In the genomic region with DNA sequence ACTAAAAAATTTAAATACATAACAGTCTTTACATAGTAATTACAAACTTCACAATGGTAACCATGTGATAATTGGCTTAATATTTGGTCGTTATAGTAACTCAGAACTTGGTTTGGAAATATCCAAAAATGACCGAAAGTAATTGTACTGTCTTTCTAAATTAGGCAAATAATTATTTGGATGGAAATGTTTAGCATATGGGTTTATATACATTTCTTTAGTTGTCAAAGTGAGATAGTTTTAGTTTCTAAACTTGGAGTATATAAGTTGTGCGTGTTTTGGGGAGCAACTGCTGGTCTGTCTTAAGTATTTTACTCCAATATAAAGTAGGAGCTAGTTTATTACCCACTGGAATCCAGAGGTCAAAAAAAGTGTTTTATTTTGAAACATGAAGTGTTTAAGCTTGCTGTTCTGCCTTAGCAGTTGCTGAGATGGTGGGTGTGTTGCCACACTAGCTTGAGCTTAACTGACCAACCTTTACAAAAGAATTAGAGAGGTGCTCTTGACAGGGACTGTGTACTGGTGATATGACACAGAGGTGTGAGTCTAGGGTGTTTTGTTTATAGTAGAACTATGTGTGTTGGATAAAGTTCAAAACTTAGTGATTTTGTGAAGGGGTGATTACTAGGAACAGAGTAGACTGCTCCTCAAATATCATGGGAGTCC, we compare ENCODE assay signal across 7 mouse cellular contexts. TPM values are rescaled to one million over a fixed set of nuclear protein-coding genes. Genes with fewer than 3 reads are reported as not detected.
DNase-seq lines count a peak whose midpoint lies in the region; ATAC-seq and TF ChIP-seq lines count a peak whose summit lies in the region.

No protein-coding gene starts in this region.

- H3K27ac ChIP-seq in lung, postnatal 0 days (ENCODE audit: low read length): no peak overlapping the region
- H3K27ac ChIP-seq in forebrain, embryonic 11.5 days (ENCODE audit: low read depth, low read length): no peak overlapping the region
- H3K27ac ChIP-seq in limb, embryonic 15.5 days: no peak overlapping the region
- no peak overlapping the region for H3K27ac ChIP-seq in stomach, embryonic 15.5 days

- H3K4me3 ChIP-seq in lung, postnatal 0 days (ENCODE audit: low read depth, low read length): peak overlapping the region; percentile 76
- peak overlapping the region; percentile 90 for H3K4me3 ChIP-seq in forebrain, embryonic 11.5 days (ENCODE audit: low read depth, low read length)
- peak overlapping the region; percentile 72 for H3K4me3 ChIP-seq in limb, embryonic 15.5 days
- H3K4me3 ChIP-seq in stomach, embryonic 15.5 days (replicated peaks): peak overlapping the region; percentile 66

- no peaks in the 10 kb centered on the region for H3K9me3 ChIP-seq in lung, postnatal 0 days (ENCODE audit: low read length)
- no peaks in the 10 kb centered on the region for H3K9me3 ChIP-seq in forebrain, embryonic 11.5 days (ENCODE audit: control insufficient read depth, low read length)
- no peaks in the 10 kb centered on the region for H3K9me3 ChIP-seq in limb, embryonic 15.5 days
- no peaks in the 10 kb centered on the region for H3K9me3 ChIP-seq in stomach, embryonic 15.5 days

- no peak for ATAC-seq in lung, postnatal 0 days
- no peak for ATAC-seq in forebrain, embryonic 11.5 days (replicated peaks; ENCODE audit: low FRiP score)
- ATAC-seq in limb, embryonic 15.5 days (ENCODE audit: insufficient number of reproducible peaks, low FRiP score, low TSS enrichment, low read depth): no peak
- no peak for ATAC-seq in stomach, embryonic 15.5 days (ENCODE audit: insufficient read depth, low FRiP score, low read depth)

- peak overlapping the region; percentile 93 for H3K4me2 ChIP-seq in lung, postnatal 0 days (replicated peaks; ENCODE audit: low read depth, low read length)
- peak overlapping the region; percentile 68 for H3K4me2 ChIP-seq in forebrain, embryonic 11.5 days (ENCODE audit: low read depth, low read length, severe bottlenecking)
- H3K4me2 ChIP-seq in limb, embryonic 15.5 days: peak overlapping the region; percentile 78
- peak overlapping the region; percentile 62 for H3K4me2 ChIP-seq in stomach, embryonic 15.5 days

- no peak overlapping the region; the same call in 1 of the 2 replicates for H3K9ac ChIP-seq in lung, postnatal 0 days (replicated peaks; ENCODE audit: low read depth)
- peak overlapping the region; percentile 94; the same call in 1 of the 2 replicates for H3K9ac ChIP-seq in forebrain, embryonic 11.5 days (ENCODE audit: low read length)
- H3K9ac ChIP-seq in limb, embryonic 15.5 days: no peak overlapping the region
- peak overlapping the region; percentile 58 for H3K9ac ChIP-seq in stomach, embryonic 15.5 days

- no peak for TF ChIP-seq EP300 in lung, postnatal 0 days (IDR thresholded peaks at IDR 0.05)

- WGBS in lung, postnatal 0 days: 13% methylated on average over 3 of the region's 3 CpGs
- WGBS in forebrain, embryonic 11.5 days: 23% methylated on average over 3 of the region's 3 CpGs
- WGBS in limb, embryonic 15.5 days: 21% methylated on average over 3 of the region's 3 CpGs
- WGBS in stomach, embryonic 15.5 days: 25% methylated on average over 3 of the region's 3 CpGs

- DNase-seq in lung, postnatal 0 days (ENCODE audit: low spot score): no peak
- DNase-seq in lung, postnatal 14 days: no peak
- no peak for DNase-seq in forebrain, embryonic 11.5 days (ENCODE audit: low spot score)
- DNase-seq in layer of hippocampus, adult 9-10 months (ENCODE audit: low spot score): no peak
- no peak for DNase-seq in yolk sac, embryonic 10.5 days (ENCODE audit: low spot score)

- H3K36me3 ChIP-seq in lung, postnatal 0 days (ENCODE audit: insufficient read depth, low read length): no peaks in the 10 kb centered on the region
- no peaks in the 10 kb centered on the region; the same call in 1 of the 2 replicates for H3K36me3 ChIP-seq in forebrain, embryonic 11.5 days (ENCODE audit: control insufficient read depth, insufficient read depth, low read length)
- H3K36me3 ChIP-seq in limb, embryonic 15.5 days: peaks cover 2% of the 10 kb centered on the region; the same call in 1 of the 2 replicates
- H3K36me3 ChIP-seq in stomach, embryonic 15.5 days: no peaks in the 10 kb centered on the region

- H3K27me3 ChIP-seq in lung, postnatal 0 days (replicated peaks; ENCODE audit: insufficient read depth, low read length): no peaks in the 10 kb centered on the region
- H3K27me3 ChIP-seq in forebrain, embryonic 11.5 days (ENCODE audit: control insufficient read depth, insufficient read depth, low read length): no peaks in the 10 kb centered on the region
- no peaks in the 10 kb centered on the region for H3K27me3 ChIP-seq in limb, embryonic 15.5 days
- no peaks in the 10 kb centered on the region for H3K27me3 ChIP-seq in stomach, embryonic 15.5 days (replicated peaks)

- no peak for TF ChIP-seq CTCF in lung, postnatal 0 days (IDR thresholded peaks at IDR 0.05)

- no peaks in the 10 kb centered on the region for H3K4me1 ChIP-seq in lung, postnatal 0 days (ENCODE audit: insufficient read depth, low read depth, low read length)
- H3K4me1 ChIP-seq in forebrain, embryonic 11.5 days (replicated peaks; ENCODE audit: control insufficient read depth, insufficient read depth, low read length): peaks cover 12% of the 10 kb centered on the region
- peaks cover 25% of the 10 kb centered on the region for H3K4me1 ChIP-seq in limb, embryonic 15.5 days
- H3K4me1 ChIP-seq in stomach, embryonic 15.5 days: peaks cover 22% of the 10 kb centered on the region

RNA-seq across cellular contexts. Expression of gene Cks2, which starts 1.5 kb away (rescaled TPM):
- polyA plus RNA-seq in lung, postnatal 0 days (2015; fragmentation: Nextera tagmentation; extraction: Ambion mirVana): 34.2 and 41.6 TPM in 2 replicates
- 415 and 452 TPM in 2 replicates for polyA plus RNA-seq in forebrain, embryonic 11.5 days (2014; fragmentation: Nextera tagmentation; extraction: Ambion mirVana)
- polyA plus RNA-seq in limb, embryonic 15.5 days (2015; fragmentation: Nextera tagmentation; extraction: Ambion mirVana): 220 and 247 TPM in 2 replicates
- 304 and 342 TPM in 2 replicates for polyA plus RNA-seq in stomach, embryonic 15.5 days (2015; fragmentation: Nextera tagmentation; extraction: Ambion mirVana)

RNA-seq across cellular contexts. Expression of gene Secisbp2, which starts 5.0 kb away (rescaled TPM):
- 27.2 and 28.9 TPM in 2 replicates for polyA plus RNA-seq in lung, postnatal 0 days (2015; fragmentation: Nextera tagmentation; extraction: Ambion mirVana)
- 26.0 and 26.6 TPM in 2 replicates for polyA plus RNA-seq in forebrain, embryonic 11.5 days (2014; fragmentation: Nextera tagmentation; extraction: Ambion mirVana)
- 27.7 and 29.5 TPM in 2 replicates for polyA plus RNA-seq in limb, embryonic 15.5 days (2015; fragmentation: Nextera tagmentation; extraction: Ambion mirVana)
- polyA plus RNA-seq in stomach, embryonic 15.5 days (2015; fragmentation: Nextera tagmentation; extraction: Ambion mirVana): 27.1 and 27.3 TPM in 2 replicates

Comparison
In these comparisons a context has a peak if more than half of its experiments do, and no peak if none do; other contexts are left out.
1. H3K9ac ChIP-seq: peak in forebrain, embryonic 11.5 days (single experiment) and stomach, embryonic 15.5 days (single experiment); none in lung, postnatal 0 days (single experiment) and limb, embryonic 15.5 days (single experiment).
2. Peak in every context shown above with its lines, with median percentiles within 50 percentile points of each other: H3K4me2 ChIP-seq and H3K4me3 ChIP-seq.